Mouse (Mus musculus) MEL (cell line): ENCODE results near the gene Olfr1234. TPM values are rescaled to one million over a fixed set of nuclear protein-coding genes. Genes with fewer than 3 reads are reported as not detected.

Source experiments
- DNase-seq: peaks from one replicate; pipeline ENCODE4 v3.0.0; 2011; ENCODE audit warnings: low read depth, low spot score
- H3K27ac ChIP-seq: 2 replicates; pipeline ENCODE4 v1.5.1; 2012; ENCODE audit warnings: low read depth, mild to moderate bottlenecking, control low read depth, low read length, moderate library complexity; ENCODE audit not compliant: control insufficient read depth
- H3K27me3 ChIP-seq, 2 experiments: fragments of 150-350 bp in 1 of 2; sonication (generic) in 1 of 2; 2 replicates each; pipeline ENCODE4 v1.6.1; 2012; ENCODE audit warnings: low read length in 2 of 2, mild to moderate bottlenecking in 2 of 2, improper control_type of control experiment in 1 of 2, moderate library complexity in 1 of 2; ENCODE audit not compliant: insufficient read depth in 2 of 2, control insufficient read depth in 1 of 2
- H3K36me3 ChIP-seq, 2 experiments: 2 replicates each; pipeline ENCODE4 v1.6.1; 2012 to 2014; ENCODE audit warnings: low read length in 2 of 2, improper control_type of control experiment in 1 of 2, inconsistent platforms in 1 of 2, mild to moderate bottlenecking in 1 of 2; ENCODE audit not compliant: insufficient read depth in 2 of 2, control insufficient read depth in 1 of 2
- H3K4me1 ChIP-seq, 2 experiments: fragments of 150-350 bp in 1 of 2; sonication (generic) in 1 of 2; 2 replicates each; pipeline ENCODE4 v1.6.1; 2012; ENCODE audit warnings: low read length in 2 of 2, improper control_type of control experiment in 1 of 2, mild to moderate bottlenecking in 1 of 2; ENCODE audit not compliant: insufficient read depth in 2 of 2, control insufficient read depth in 1 of 2
- H3K4me3 ChIP-seq, 2 experiments: fragments of 150-350 bp in 1 of 2; sonication (generic) in 1 of 2; 2 replicates each; pipeline ENCODE4 v1.5.1; 2012; ENCODE audit warnings: low read depth in 2 of 2, low read length in 2 of 2, mild to moderate bottlenecking in 2 of 2, moderate library complexity in 2 of 2, control low read depth in 1 of 2, improper control_type of control experiment in 1 of 2; ENCODE audit not compliant: control insufficient read depth in 1 of 2, insufficient read depth in 1 of 2
- H3K79me2 ChIP-seq: 2 replicates; pipeline ENCODE4 v1.6.1; 2012; ENCODE audit warnings: mild to moderate bottlenecking, low read length, moderate library complexity; ENCODE audit not compliant: control insufficient read depth, poor library complexity, insufficient read depth
- H3K9ac ChIP-seq: 2 replicates; pipeline ENCODE4 v1.6.1; 2012; ENCODE audit warnings: low read depth, mild to moderate bottlenecking, control low read depth, low read length, moderate library complexity; ENCODE audit not compliant: control insufficient read depth, poor library complexity, severe bottlenecking
- H3K9me3 ChIP-seq: fragments of 150-350 bp; sonication (generic); replicated peaks from 2 replicates; pipeline ENCODE4 v1.6.1; 2012; ENCODE audit warnings: mild to moderate bottlenecking, low read length, improper control_type of control experiment, moderate library complexity; ENCODE audit not compliant: insufficient read depth
- BHLHE40 ChIP-seq: IDR thresholded peaks from 2 replicates; pipeline ENCODE4 v1.6.1; 2012; ENCODE audit warnings: low read depth, mild to moderate bottlenecking, inconsistent platforms, low read length, improper control_type of control experiment, borderline replicate concordance
- CHD1 ChIP-seq: IDR thresholded peaks from 2 replicates; pipeline ENCODE4 v1.6.1; 2012; ENCODE audit warnings: low read depth, mild to moderate bottlenecking, inconsistent platforms, low read length, improper control_type of control experiment
- CTCF ChIP-seq, 3 experiments: IDR thresholded peaks in 2 of 3; conservative IDR thresholded peaks in 1 of 3; 2 replicates each; pipeline ENCODE4 v1.5.1; 2011 to 2012; ENCODE audit warnings: low read length in 3 of 3, low read depth in 2 of 3, mild to moderate bottlenecking in 2 of 3, improper control_type of control experiment in 1 of 3, inconsistent platforms in 1 of 3, mixed read lengths in 1 of 3, moderate library complexity in 1 of 3; ENCODE audit not compliant: control insufficient read depth in 1 of 3, insufficient read depth in 1 of 3, poor library complexity in 1 of 3, severe bottlenecking in 1 of 3
- ELF1 ChIP-seq: IDR thresholded peaks from 2 replicates; pipeline ENCODE4 v1.6.1; 2014; ENCODE audit warnings: low read depth, mild to moderate bottlenecking, inconsistent platforms, low read length, improper control_type of control experiment, moderate library complexity
- EP300 ChIP-seq, 2 experiments: IDR thresholded peaks; 2 replicates each; pipeline ENCODE4 v1.6.1; 2011; ENCODE audit warnings: improper control_type of control experiment in 2 of 2, low read length in 2 of 2, low read depth in 1 of 2, mild to moderate bottlenecking in 1 of 2
- ETS1 ChIP-seq: IDR thresholded peaks from 2 replicates; pipeline ENCODE4 v1.6.1; 2012; ENCODE audit warnings: low read depth, mild to moderate bottlenecking, inconsistent platforms, low read length, improper control_type of control experiment, moderate library complexity
- GABPA ChIP-seq: IDR thresholded peaks from 2 replicates; pipeline ENCODE4 v1.6.1; 2012; ENCODE audit warnings: low read depth, mild to moderate bottlenecking, inconsistent platforms, low read length, improper control_type of control experiment, moderate library complexity
- GATA1 ChIP-seq: IDR thresholded peaks from 2 replicates; pipeline ENCODE4 v1.6.1; 2011; ENCODE audit warnings: low read depth, low read length, improper control_type of control experiment
- HCFC1 ChIP-seq: IDR thresholded peaks from 2 replicates; pipeline ENCODE4 v1.6.1; 2012; ENCODE audit warnings: low read depth, mild to moderate bottlenecking, inconsistent platforms, low read length, improper control_type of control experiment, moderate library complexity
- JUND ChIP-seq: IDR thresholded peaks from 2 replicates; pipeline ENCODE4 v1.6.1; 2011; ENCODE audit warnings: low read depth, mild to moderate bottlenecking, improper control_type of control experiment, low read length
- KAT2A ChIP-seq: conservative IDR thresholded peaks from 2 replicates; pipeline ENCODE4 v1.6.1; 2012; ENCODE audit warnings: low read depth, low read length, improper control_type of control experiment, inconsistent platforms
- MAFK ChIP-seq: IDR thresholded peaks from 2 replicates; pipeline ENCODE4 v1.6.1; 2011; ENCODE audit warnings: low read depth, mild to moderate bottlenecking, low read length, improper control_type of control experiment, borderline replicate concordance
- MAX ChIP-seq: IDR thresholded peaks from 2 replicates; pipeline ENCODE4 v1.6.1; 2011; ENCODE audit warnings: low read length, improper control_type of control experiment
- MAZ ChIP-seq: IDR thresholded peaks from 2 replicates; pipeline ENCODE4 v1.6.1; 2012; ENCODE audit warnings: low read depth, mild to moderate bottlenecking, inconsistent platforms, low read length, improper control_type of control experiment
- MEF2A ChIP-seq: IDR thresholded peaks from 2 replicates; pipeline ENCODE4 v1.6.1; 2014; ENCODE audit warnings: low read depth, mild to moderate bottlenecking, inconsistent platforms, low read length, improper control_type of control experiment; ENCODE audit not compliant: poor library complexity, insufficient replicate concordance, severe bottlenecking; ENCODE audit errors: extremely low read depth
- MXI1 ChIP-seq: IDR thresholded peaks from 2 replicates; pipeline ENCODE4 v1.6.1; 2011; ENCODE audit warnings: mild to moderate bottlenecking, low read depth, low read length, improper control_type of control experiment
- MYB ChIP-seq: IDR thresholded peaks from 2 replicates; pipeline ENCODE4 v1.6.1; 2011; ENCODE audit warnings: mild to moderate bottlenecking, low read depth, low read length, improper control_type of control experiment
- MYC ChIP-seq: IDR thresholded peaks from 2 replicates; pipeline ENCODE4 v1.6.1; 2011; ENCODE audit warnings: low read depth, mild to moderate bottlenecking, low read length, improper control_type of control experiment, moderate library complexity
- NRF1 ChIP-seq: IDR thresholded peaks from 2 replicates; pipeline ENCODE4 v1.6.1; 2014; ENCODE audit warnings: low read depth, mild to moderate bottlenecking, inconsistent platforms, low read length, improper control_type of control experiment, moderate library complexity; ENCODE audit not compliant: poor library complexity, insufficient read depth, severe bottlenecking
- POLR2A ChIP-seq, 2 experiments: IDR thresholded peaks; 2 replicates each; pipeline ENCODE4 v1.6.1; 2011 to 2012; ENCODE audit warnings: low read length in 2 of 2, mild to moderate bottlenecking in 2 of 2, control low read depth in 1 of 2, improper control_type of control experiment in 1 of 2, low read depth in 1 of 2, moderate library complexity in 1 of 2; ENCODE audit not compliant: control insufficient read depth in 1 of 2, insufficient read depth in 1 of 2, poor library complexity in 1 of 2
- POLR2AphosphoS5 ChIP-seq: IDR thresholded peaks from 2 replicates; pipeline ENCODE4 v1.6.1; 2012; ENCODE audit warnings: low read depth, borderline replicate concordance, mild to moderate bottlenecking, inconsistent platforms, low read length, moderate library complexity, mixed read lengths
- RAD21 ChIP-seq: IDR thresholded peaks from 2 replicates; pipeline ENCODE4 v1.6.1; 2011; ENCODE audit warnings: mild to moderate bottlenecking, low read depth, low read length, improper control_type of control experiment
- SIN3A ChIP-seq: IDR thresholded peaks from 2 replicates; pipeline ENCODE4 v1.6.1; 2012; ENCODE audit warnings: low read length, improper control_type of control experiment, inconsistent platforms
- SMC3 ChIP-seq: IDR thresholded peaks from 2 replicates; pipeline ENCODE4 v1.6.1; 2011; ENCODE audit warnings: low read depth, low read length, improper control_type of control experiment
- UBTF ChIP-seq: IDR thresholded peaks from 2 replicates; pipeline ENCODE4 v1.6.1; 2012; ENCODE audit warnings: low read depth, mild to moderate bottlenecking, inconsistent platforms, low read length, improper control_type of control experiment, moderate library complexity, borderline replicate concordance; ENCODE audit not compliant: insufficient read depth
- USF1 ChIP-seq: IDR thresholded peaks from 2 replicates; pipeline ENCODE4 v1.6.1; 2014; ENCODE audit warnings: low read depth, mild to moderate bottlenecking, inconsistent platforms, low read length, improper control_type of control experiment, moderate library complexity
- USF2 ChIP-seq, 2 experiments: IDR thresholded peaks; 2 replicates each; pipeline ENCODE4 v1.6.1; 2011 to 2012; ENCODE audit warnings: improper control_type of control experiment in 2 of 2, low read length in 2 of 2, borderline replicate concordance in 1 of 2, inconsistent platforms in 1 of 2, low read depth in 1 of 2, mild to moderate bottlenecking in 1 of 2; ENCODE audit not compliant: insufficient read depth in 1 of 2
- ZC3H11A ChIP-seq: IDR thresholded peaks from 2 replicates; pipeline ENCODE4 v1.6.1; 2012; ENCODE audit warnings: low read depth, mild to moderate bottlenecking, inconsistent platforms, low read length, improper control_type of control experiment
- ZKSCAN1 ChIP-seq: IDR thresholded peaks from 2 replicates; pipeline ENCODE4 v1.6.1; 2012; ENCODE audit warnings: low read depth, mild to moderate bottlenecking, inconsistent platforms, low read length, improper control_type of control experiment, moderate library complexity
- ZNF384 ChIP-seq: IDR thresholded peaks from 2 replicates; pipeline ENCODE4 v1.6.1; 2012; ENCODE audit warnings: low read depth, mild to moderate bottlenecking, inconsistent platforms, low read length, improper control_type of control experiment
- polyA plus RNA-seq, 2 experiments: library from polyadenylated mRNA; stranded (reverse) in 1 of 2; unstranded in 1 of 2; fragments of >175 nt in 1 of 2; fragments of >200 nt in 1 of 2; gene quantifications; 2 replicates each; pipeline versions ENCODE4 v1.2.1 to v1.2.4; 2012; ENCODE audit warnings: low replicate concordance in 2 of 2, low read depth in 1 of 2; ENCODE audit not compliant: insufficient read length in 2 of 2, insufficient read depth in 1 of 2, missing spikeins in 1 of 2
- total RNA-seq: library from RNA; depleted of rRNA; stranded (reverse); fragments of 300-350 nt; gene quantifications from 2 replicates; pipeline ENCODE4 v1.2.3, GENCODE M21; 2012; rRNA removed

Olfr1234 gene
- total RNA-seq (not detected in 2 replicates), polyA plus RNA-seq (not detected)

GRCm38 (mm10) chr2:89364765-89365164 is at the start of gene Olfr1234:
Olfr1234 (minus strand) TSS chr2:89364865.
- H3K27ac ChIP-seq, result no peak within 1 kb of the TSS
- H3K27me3 ChIP-seq, result no peaks in the 10 kb centered on the region
- no peak within 1 kb of the TSS for H3K4me3 ChIP-seq
- no peaks in the 10 kb centered on the region for H3K36me3 ChIP-seq
- H3K4me1 ChIP-seq, result no peaks in the 10 kb centered on the region
- no peaks in the 10 kb centered on the region for H3K79me2 ChIP-seq
- DNase-seq, result no peak
- H3K9ac ChIP-seq, result no peak within 1 kb of the TSS
- no peaks in the 10 kb centered on the region for H3K9me3 ChIP-seq
- TF ChIP-seq USF2 (IDR thresholded peaks at IDR 0.05; ENCODE audit: borderline replicate concordance in 1 of 2, insufficient read depth in 1 of 2, low read depth in 1 of 2, low read length in 2 of 2) (no peak), CHD1 (no peak), BHLHE40 (no peak), KAT2A (no peak), ZKSCAN1 (no peak), USF1 (no peak), ZNF384 (no peak), ETS1 (no peak), POLR2A (IDR thresholded peaks at IDR 0.05; ENCODE audit: control insufficient read depth in 1 of 2, insufficient read depth in 1 of 2, low read depth in 1 of 2, low read length in 2 of 2, poor library complexity in 1 of 2) (no peak), MAZ (no peak), ZC3H11A (no peak), UBTF (no peak), GABPA (no peak), HCFC1 (no peak), MEF2A (no peak), POLR2AphosphoS5 (no peak), GATA1 (no peak), MXI1 (no peak)
- TF ChIP-seq, all 39 proteins: peak for 0

- H3K4me1 ChIP-seq, result no peaks in the 10 kb centered on the region
- H3K36me3 ChIP-seq, result no peaks in the 10 kb centered on the region
- H3K79me2 ChIP-seq, result no peaks in the 10 kb centered on the region
- no peak within 1 kb of the TSS for H3K4me3 ChIP-seq
- no peaks in the 10 kb centered on the region for H3K27me3 ChIP-seq
- H3K9me3 ChIP-seq, result no peaks in the 10 kb centered on the region
- TF ChIP-seq CTCF (IDR thresholded peaks at IDR 0.05 in 2 of 3, conservative IDR thresholded peaks at IDR 0.05 in 1 of 3; ENCODE audit: control insufficient read depth in 1 of 3, insufficient read depth in 1 of 3, low read depth in 2 of 3, low read length in 3 of 3, poor library complexity in 1 of 3, severe bottlenecking in 1 of 3), result no peak
- no peak for TF ChIP-seq ZC3H11A
- TF ChIP-seq MAFK, result no peak
- TF ChIP-seq MYB, result no peak
- no peak for TF ChIP-seq MYC
- TF ChIP-seq HCFC1, result no peak
- no peak for TF ChIP-seq JUND
- TF ChIP-seq UBTF, result no peak
- TF ChIP-seq ELF1, result no peak
- TF ChIP-seq NRF1, result no peak
- no peak for TF ChIP-seq MAX
- no peak for TF ChIP-seq USF1
- TF ChIP-seq KAT2A, result no peak
- no peak for TF ChIP-seq RAD21
- no peak for TF ChIP-seq SIN3A
- TF ChIP-seq EP300 (IDR thresholded peaks at IDR 0.05; ENCODE audit: low read depth in 1 of 2, low read length in 2 of 2), result no peak
- TF ChIP-seq POLR2A (IDR thresholded peaks at IDR 0.05; ENCODE audit: control insufficient read depth in 1 of 2, insufficient read depth in 1 of 2, low read depth in 1 of 2, low read length in 2 of 2, poor library complexity in 1 of 2), result no peak
- TF ChIP-seq MXI1, result no peak
- TF ChIP-seq SMC3, result no peak
- TF ChIP-seq, all 39 proteins: peak for 0
- H3K27ac ChIP-seq, result no peak within 1 kb of the TSS
- no peak for DNase-seq
- no peak within 1 kb of the TSS for H3K9ac ChIP-seq
These were observed 44.9 kb upstream of the Olfr1234 start, which contains the start of gene Olfr1238 for GRCm38 (mm10) chr2:89409576-89409975. Olfr1238 (minus strand) TSS chr2:89409676.
